Mouse (Mus musculus): ENCODE measurements around the gene Golt1a.

DNA sequence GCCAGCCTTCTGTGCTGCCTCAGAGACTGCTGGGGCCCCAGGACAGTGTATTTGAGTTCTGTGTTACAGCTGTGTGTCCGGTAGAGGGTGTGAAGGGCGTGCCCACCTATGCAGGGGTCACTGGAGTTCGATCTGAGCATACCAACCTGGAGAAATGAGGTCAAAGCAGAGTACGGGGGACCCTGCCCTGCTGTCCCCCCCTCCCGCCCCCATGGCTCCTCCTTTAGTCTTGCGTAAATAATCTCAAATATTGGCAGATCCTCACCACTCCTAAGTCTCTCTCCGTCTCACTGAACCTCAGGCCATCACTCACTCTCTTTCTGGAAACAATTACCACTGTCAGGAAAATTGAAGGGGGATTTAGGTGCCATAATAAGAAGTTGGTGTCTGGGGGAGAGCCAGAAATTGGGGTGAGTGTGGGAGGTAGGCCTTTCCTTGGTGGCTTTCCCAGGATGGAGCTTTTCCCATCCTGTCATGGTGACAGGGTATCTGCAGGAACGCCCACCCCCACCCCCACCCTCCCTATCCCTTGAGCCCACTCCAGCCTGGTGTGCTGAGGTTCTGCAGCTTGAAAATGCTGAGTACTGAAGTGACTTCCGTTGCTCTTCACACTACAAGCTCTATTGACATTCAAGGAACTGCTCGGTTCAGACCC, 57.5 kb downstream of the Golt1a start:
- TF ChIP-seq TCF12 (IDR thresholded peaks at IDR 0.05; ENCODE audit: low read depth, low read length) (no peak), RCOR1 (conservative IDR thresholded peaks at IDR 0.05; ENCODE audit: low read depth, low read length) (no peak), ZNF384 (IDR thresholded peaks at IDR 0.05; ENCODE audit: low read depth, low read length) (no peak), USF1 (IDR thresholded peaks at IDR 0.05; ENCODE audit: low read depth, low read length) (no peak), EP300 (IDR thresholded peaks at IDR 0.05; ENCODE audit: low read length) (no peak), CTCF (conservative IDR thresholded peaks at IDR 0.05 in 1 of 2, IDR thresholded peaks at IDR 0.05 in 1 of 2; ENCODE audit: low read depth in 2 of 2, low read length in 2 of 2) (no peak), POLR2A (IDR thresholded peaks at IDR 0.05; ENCODE audit: low read depth, low read length) (no peak), KAT2A (IDR thresholded peaks at IDR 0.05; ENCODE audit: insufficient replicate concordance, low read length) (no peak), ZC3H11A (IDR thresholded peaks at IDR 0.05; ENCODE audit: low read depth, low read length) (no peak), USF2 (conservative IDR thresholded peaks at IDR 0.05; ENCODE audit: low read depth, low read length) (no peak), E2F4 (IDR thresholded peaks at IDR 0.05; ENCODE audit: insufficient replicate concordance, low read depth, low read length) (no peak), MEF2A (IDR thresholded peaks at IDR 0.05; ENCODE audit: borderline replicate concordance, low read depth, low read length) (no peak), SIN3A (IDR thresholded peaks at IDR 0.05; ENCODE audit: low read length) (no peak)
